Mouse (Mus musculus): Measurements from ENCODE around the gene Gm10282. TPM values are rescaled to one million over a fixed set of nuclear protein-coding genes. Genes with fewer than 3 reads are reported as not detected.
A peak's percentile ranks its signal among the peaks of the same experiment; 100 is the strongest.

Gm10282 gene
- polyA plus RNA-seq, 1 experiment: 0.53 TPM

- DNase-seq: no peak
- H3K4me3 ChIP-seq (replicated peaks; ENCODE audit: extremely low read depth, low read depth, low read length): peak overlapping the region; percentile 89
- H3K4me1 ChIP-seq (ENCODE audit: control insufficient read depth, insufficient read depth, low read length): peaks cover 11% of the 10 kb centered on the region
- no peak for TF ChIP-seq CTCF (IDR thresholded peaks at IDR 0.05; ENCODE audit: insufficient read depth, low read length)
- TF ChIP-seq POLR2A (IDR thresholded peaks at IDR 0.05; ENCODE audit: borderline replicate concordance, extremely low read depth, low read depth, low read length): no peak; the same call in 1 of the 2 replicates
- WGBS: 1% methylated on average over 47 of the region's 48 CpGs
These were observed 14.3 kb upstream of the Gm10282 start for GRCm38 (mm10) chr8:72319397-72319796.

- WGBS: under 1% methylated on average over 46 of the region's 46 CpGs
- TF ChIP-seq CTCF (IDR thresholded peaks at IDR 0.05; ENCODE audit: insufficient read depth, low read length) (no peak), POLR2A (IDR thresholded peaks at IDR 0.05; ENCODE audit: borderline replicate concordance, extremely low read depth, low read depth, low read length) (peak; percentile 99)
- Histone ChIP-seq H3K4me3 (replicated peaks; ENCODE audit: extremely low read depth, low read depth, low read length) (peak within 1 kb of the TSS; percentile 89), H3K4me1 (ENCODE audit: control insufficient read depth, insufficient read depth, low read length) (peaks cover 11% of the 10 kb centered on the region)
- DNase-seq: peak; percentile 98
These were observed 13.8 kb upstream of the Gm10282 start, which contains the start of gene Klf2 for GRCm38 (mm10) chr8:72318801-72319322. Gene Klf2, plus strand, starts transcription at chr8:72319033.

- Histone ChIP-seq H3K4me1 (ENCODE audit: control insufficient read depth, insufficient read depth, low read length) (peaks cover 5% of the 10 kb centered on the region), H3K4me3 (replicated peaks; ENCODE audit: extremely low read depth, low read depth, low read length) (no peak overlapping the region)
- peak; percentile 20 for DNase-seq
- 58% methylated on average over 5 of the region's 5 CpGs for WGBS
- no peak for TF ChIP-seq CTCF (IDR thresholded peaks at IDR 0.05; ENCODE audit: insufficient read depth, low read length)
- no peak for TF ChIP-seq POLR2A (IDR thresholded peaks at IDR 0.05; ENCODE audit: borderline replicate concordance, extremely low read depth, low read depth, low read length)
These were observed 12.8 kb upstream of the Gm10282 start for GRCm38 (mm10) chr8:72317741-72318301.

- Histone ChIP-seq H3K4me3 (replicated peaks; ENCODE audit: extremely low read depth, low read depth, low read length) (no peak overlapping the region), H3K4me1 (ENCODE audit: control insufficient read depth, insufficient read depth, low read length) (no peaks in the 10 kb centered on the region)
- WGBS: 86% methylated on average over 10 of the region's 10 CpGs
- TF ChIP-seq CTCF (IDR thresholded peaks at IDR 0.05; ENCODE audit: insufficient read depth, low read length): no peak
- TF ChIP-seq POLR2A (IDR thresholded peaks at IDR 0.05; ENCODE audit: borderline replicate concordance, extremely low read depth, low read depth, low read length): no peak
- no peak for DNase-seq
These were observed 11.1 kb upstream of the Gm10282 start for GRCm38 (mm10) chr8:72316053-72316695.

GRCm38 (mm10) chr8:72312926-72313518, 8.0 kb upstream of the Gm10282 start:
- DNase-seq: no peak
- TF ChIP-seq CTCF (IDR thresholded peaks at IDR 0.05; ENCODE audit: insufficient read depth, low read length) (no peak), POLR2A (IDR thresholded peaks at IDR 0.05; ENCODE audit: borderline replicate concordance, extremely low read depth, low read depth, low read length) (no peak)
- WGBS: 72% methylated on average over 3 of the region's 3 CpGs
- no peak overlapping the region for H3K4me3 ChIP-seq (replicated peaks; ENCODE audit: extremely low read depth, low read depth, low read length)
- H3K4me1 ChIP-seq (ENCODE audit: control insufficient read depth, insufficient read depth, low read length): peaks cover 3% of the 10 kb centered on the region; the same call in 1 of the 2 replicates

- peak; percentile 23 for DNase-seq
- no peak for TF ChIP-seq CTCF (IDR thresholded peaks at IDR 0.05; ENCODE audit: insufficient read depth, low read length)
- no peak for TF ChIP-seq POLR2A (IDR thresholded peaks at IDR 0.05; ENCODE audit: borderline replicate concordance, extremely low read depth, low read depth, low read length)
- WGBS: 43% methylated on average over 8 of the region's 8 CpGs
- Histone ChIP-seq H3K4me3 (replicated peaks; ENCODE audit: extremely low read depth, low read depth, low read length) (no peak overlapping the region), H3K4me1 (ENCODE audit: control insufficient read depth, insufficient read depth, low read length) (peaks cover 3% of the 10 kb centered on the region; the same call in 1 of the 2 replicates)
These were observed 5.9 kb upstream of the Gm10282 start for GRCm38 (mm10) chr8:72310849-72311506.

- TF ChIP-seq CTCF (IDR thresholded peaks at IDR 0.05; ENCODE audit: insufficient read depth, low read length): no peak
- no peak for TF ChIP-seq POLR2A (IDR thresholded peaks at IDR 0.05; ENCODE audit: borderline replicate concordance, extremely low read depth, low read depth, low read length)
- Histone ChIP-seq H3K4me1 (ENCODE audit: control insufficient read depth, insufficient read depth, low read length) (peaks cover 3% of the 10 kb centered on the region), H3K4me3 (replicated peaks; ENCODE audit: extremely low read depth, low read depth, low read length) (no peak overlapping the region)
- DNase-seq: peak; percentile 20
- WGBS: 36% methylated on average over 6 of the region's 6 CpGs
These were observed 3.2 kb upstream of the Gm10282 start for GRCm38 (mm10) chr8:72308276-72308675.

GRCm38 (mm10) chr8:72306913-72307312, 1.9 kb upstream of the Gm10282 start:
- DNase-seq: no peak
- Histone ChIP-seq H3K4me1 (ENCODE audit: control insufficient read depth, insufficient read depth, low read length) (peaks cover 8% of the 10 kb centered on the region), H3K4me3 (replicated peaks; ENCODE audit: extremely low read depth, low read depth, low read length) (no peak overlapping the region)
- 66% methylated on average over 5 of the region's 5 CpGs for WGBS
- no peak for TF ChIP-seq POLR2A (IDR thresholded peaks at IDR 0.05; ENCODE audit: borderline replicate concordance, extremely low read depth, low read depth, low read length)
- no peak for TF ChIP-seq CTCF (IDR thresholded peaks at IDR 0.05; ENCODE audit: insufficient read depth, low read length)

GRCm38 (mm10) chr8:72303633-72304032, 1.4 kb downstream of the Gm10282 start:
- Histone ChIP-seq H3K4me3 (replicated peaks; ENCODE audit: extremely low read depth, low read depth, low read length) (peak overlapping the region; percentile 45), H3K4me1 (ENCODE audit: control insufficient read depth, insufficient read depth, low read length) (peaks cover 8% of the 10 kb centered on the region)
- WGBS: 1% methylated on average over 8 of the region's 8 CpGs
- peak; percentile 59 for DNase-seq
- no peak for TF ChIP-seq CTCF (IDR thresholded peaks at IDR 0.05; ENCODE audit: insufficient read depth, low read length)
- peak; percentile 87; the same call in 1 of the 2 replicates for TF ChIP-seq POLR2A (IDR thresholded peaks at IDR 0.05; ENCODE audit: borderline replicate concordance, extremely low read depth, low read depth, low read length)
